Mouse (Mus musculus) limb, embryonic 11.5 days (tissue): ENCODE measurements around the gene Tapbp. TPM values are rescaled to one million over a fixed set of nuclear protein-coding genes. Genes with fewer than 3 reads are reported as not detected.
"Not testable (repeated sequence)": the region's sequence is repeated elsewhere in the genome, so short reads cannot be mapped to it uniquely, and the experiment has no call there.

Source experiments
- ATAC-seq: fragments of 200-750 bp; cut with Nextera tagmentation; 2 replicates; pipeline ENCODE4 v1.8.0; 2017; ENCODE audit warnings: low read depth; ENCODE audit not compliant: insufficient number of reproducible peaks, low FRiP score, low TSS enrichment
- DNase-seq: peaks from one replicate; pipeline ENCODE4 v3.0.0-alpha.2; 2015; ENCODE audit warnings: low spot score
- H3K27ac ChIP-seq: fragments of 300-500 bp; sonication (generic); replicated peaks from 2 replicates; pipeline ENCODE4 v1.5.1; 2014; ENCODE audit warnings: low read depth, mild to moderate bottlenecking, low read length
- H3K27me3 ChIP-seq: fragments of 300-500 bp; sonication (generic); 2 replicates; pipeline ENCODE4 v1.6.1; 2014; ENCODE audit warnings: mild to moderate bottlenecking, low read length, mixed read lengths; ENCODE audit not compliant: control insufficient read depth, insufficient read depth
- H3K36me3 ChIP-seq: fragments of 300-500 bp; sonication (generic); 2 replicates; pipeline ENCODE4 v1.6.1; 2014; ENCODE audit warnings: mild to moderate bottlenecking, low read length, moderate library complexity, mixed read lengths; ENCODE audit not compliant: control insufficient read depth, insufficient read depth
- H3K4me1 ChIP-seq: fragments of 300-500 bp; sonication (generic); 2 replicates; pipeline ENCODE4 v1.6.1; 2014; ENCODE audit warnings: low read length, mixed read lengths; ENCODE audit not compliant: control insufficient read depth, insufficient read depth
- H3K4me2 ChIP-seq: fragments of 300-500 bp; sonication (generic); 2 replicates; pipeline ENCODE4 v1.6.1; 2014; ENCODE audit warnings: low read depth, mild to moderate bottlenecking, moderate library complexity; ENCODE audit not compliant: severe bottlenecking
- H3K4me3 ChIP-seq: fragments of 300-500 bp; sonication (generic); 2 replicates; pipeline ENCODE4 v1.5.1; 2014; ENCODE audit warnings: low read depth, low read length
- H3K9ac ChIP-seq: fragments of 300-500 bp; sonication (generic); 2 replicates; pipeline ENCODE4 v1.6.1; 2014; ENCODE audit warnings: mild to moderate bottlenecking, low read length
- H3K9me3 ChIP-seq: fragments of 300-500 bp; sonication (generic); 2 replicates; pipeline ENCODE4 v1.6.1; 2016; ENCODE audit warnings: low read length; ENCODE audit not compliant: control insufficient read depth
- WGBS: fragments of 180-500 bp; shearing (Covaris S2); extraction: QIAGEN DNeasy Blood & Tissue Kit; methylation state at CpG from one replicate; pipeline ENCODE4 v1.1.7; 2014; 5-methylcytosine and 5-hydroxymethylcytosine counted together
- polyA plus RNA-seq: library from polyadenylated mRNA; unstranded; fragments of >200 nt; fragmentation: Nextera tagmentation; extraction: Ambion mirVana; gene quantifications from 2 replicates; pipeline ENCODE4 v1.2.1, GENCODE M21; 2014

Tapbp gene
- polyA plus RNA-seq, 1 experiment from 2014 or later, result 14.8 TPM

DNA sequence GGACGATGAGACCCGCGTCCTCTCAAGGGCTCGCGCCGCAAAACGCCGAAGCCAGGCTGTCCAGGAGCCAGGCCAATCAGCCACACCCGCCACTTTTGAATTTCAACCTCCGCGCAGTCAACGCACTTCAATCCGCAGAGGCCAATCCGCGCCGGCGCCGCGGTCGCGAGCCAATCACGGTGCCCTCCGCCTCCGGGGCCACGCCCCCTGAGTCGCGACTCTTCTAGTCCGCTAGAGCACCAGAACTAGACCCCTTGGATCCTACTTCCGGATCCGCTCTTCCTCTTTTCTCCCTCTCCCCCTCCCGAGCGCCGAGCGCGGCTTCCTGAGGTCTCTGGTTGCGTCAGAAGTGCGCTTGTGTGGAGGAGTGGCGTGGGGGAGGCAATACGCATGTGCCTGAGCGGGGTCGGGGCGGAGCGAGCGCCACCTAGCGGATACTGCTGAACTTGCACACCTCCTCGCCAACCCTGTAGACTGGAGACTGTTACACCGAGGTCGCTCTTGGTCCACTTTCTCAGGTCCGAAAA is 25.1 kb upstream of the Tapbp start, which contains the start of gene Kifc1:
TSS of gene Kifc1 (minus strand) at position 129 of the 527 bp plus-strand sequence.
- H3K9me3 ChIP-seq, result no peaks in the 10 kb centered on the region
- H3K4me3 ChIP-seq, result peak within 1 kb of the TSS; percentile 60
- H3K9ac ChIP-seq, result peak within 1 kb of the TSS; percentile 73
- H3K27ac ChIP-seq, result no peak within 1 kb of the TSS; the same call in 1 of the 2 replicates
- peak; percentile 100 for DNase-seq
- under 1% methylated on average over 48 of the region's 49 CpGs for whole genome bisulfite sequencing
- peak; percentile 97 for ATAC-seq
- no peaks in the 10 kb centered on the region for H3K27me3 ChIP-seq
- peaks cover 3% of the 10 kb centered on the region; the same call in 1 of the 2 replicates for H3K36me3 ChIP-seq
- H3K4me2 ChIP-seq, result peak within 1 kb of the TSS; percentile 60
- H3K4me1 ChIP-seq, result no peaks in the 10 kb centered on the region

GRCm38 (mm10) chr17:33891357-33891756 is 24.3 kb upstream of the Tapbp start:
- no peak for DNase-seq
- H3K4me3 ChIP-seq, result no peak overlapping the region
- H3K9me3 ChIP-seq, result no peaks in the 10 kb centered on the region
- H3K36me3 ChIP-seq, result no peaks in the 10 kb centered on the region
- 69% methylated on average over 2 of the region's 2 CpGs for WGBS
- no peak for ATAC-seq
- no peaks in the 10 kb centered on the region for H3K27me3 ChIP-seq
- no peak overlapping the region for H3K9ac ChIP-seq
- no peaks in the 10 kb centered on the region for H3K4me1 ChIP-seq
- no peak overlapping the region for H3K4me2 ChIP-seq
- H3K27ac ChIP-seq, result no peak overlapping the region

- H3K9ac ChIP-seq, ATAC-seq, H3K36me3 ChIP-seq, H3K4me1 ChIP-seq, H3K27me3 ChIP-seq, H3K4me2 ChIP-seq, H3K27ac ChIP-seq, H3K4me3 ChIP-seq, DNase-seq, H3K9me3 ChIP-seq: not testable (repeated sequence)
- 67% methylated on average over 6 of the region's 6 CpGs for WGBS
These were observed 23.8 kb upstream of the Tapbp start for GRCm38 (mm10) chr17:33891892-33892291.

- 32% methylated on average over 7 of the region's 7 CpGs for WGBS
- Histone ChIP-seq H3K4me1 (no peaks in the 10 kb centered on the region), H3K27me3 (no peaks in the 10 kb centered on the region), H3K4me3 (no peak overlapping the region), H3K9ac (no peak overlapping the region), H3K36me3 (no peaks in the 10 kb centered on the region), H3K27ac (no peak overlapping the region), H3K4me2 (no peak overlapping the region), H3K9me3 (no peaks in the 10 kb centered on the region)
- no peak for ATAC-seq
- DNase-seq, result no peak
These were observed 23.3 kb upstream of the Tapbp start for GRCm38 (mm10) chr17:33892429-33892828.

GRCm38 (mm10) chr17:33893011-33893410 is 22.7 kb upstream of the Tapbp start:
- H3K36me3 ChIP-seq, H3K9ac ChIP-seq, ATAC-seq, H3K4me1 ChIP-seq, H3K27me3 ChIP-seq, H3K4me2 ChIP-seq, H3K27ac ChIP-seq, DNase-seq, H3K4me3 ChIP-seq, H3K9me3 ChIP-seq: not testable (repeated sequence)
- 82% methylated on average over 4 of the region's 4 CpGs for WGBS

GRCm38 (mm10) chr17:33897114-33897794 is 18.4 kb upstream of the Tapbp start:
- no peak overlapping the region for H3K9ac ChIP-seq
- 46% methylated on average over 6 of the region's 6 CpGs for WGBS
- no peaks in the 10 kb centered on the region for H3K27me3 ChIP-seq
- DNase-seq (peak; percentile 65), ATAC-seq (no peak)
- no peak overlapping the region for H3K27ac ChIP-seq
- H3K4me3 ChIP-seq, result no peak overlapping the region
- no peaks in the 10 kb centered on the region for H3K36me3 ChIP-seq
- no peaks in the 10 kb centered on the region for H3K9me3 ChIP-seq
- H3K4me2 ChIP-seq, result no peak overlapping the region
- no peaks in the 10 kb centered on the region for H3K4me1 ChIP-seq

- 87% methylated on average over 4 of the region's 4 CpGs for WGBS
These were observed 17.5 kb upstream of the Tapbp start for GRCm38 (mm10) chr17:33898193-33898592.

GRCm38 (mm10) chr17:33899642-33900041 is 16.1 kb upstream of the Tapbp start:
- no peaks in the 10 kb centered on the region for H3K9me3 ChIP-seq
- no peaks in the 10 kb centered on the region for H3K27me3 ChIP-seq
- 82% methylated on average over 4 of the region's 4 CpGs for WGBS
- H3K9ac ChIP-seq, result no peak overlapping the region
- DNase-seq, result no peak
- H3K36me3 ChIP-seq, result no peaks in the 10 kb centered on the region
- H3K4me2 ChIP-seq, result no peak overlapping the region
- no peaks in the 10 kb centered on the region for H3K4me1 ChIP-seq
- no peak overlapping the region for H3K4me3 ChIP-seq
- no peak overlapping the region for H3K27ac ChIP-seq
- no peak for ATAC-seq

More at GRCm38 (mm10) chr17:33898193-33898592, 17.5 kb upstream of the Tapbp start:
- not testable (repeated sequence) for H3K27ac ChIP-seq, ATAC-seq, H3K27me3 ChIP-seq, DNase-seq, H3K4me1 ChIP-seq, H3K9me3 ChIP-seq, H3K9ac ChIP-seq, H3K4me3 ChIP-seq, H3K36me3 ChIP-seq, H3K4me2 ChIP-seq
